Mouse (Mus musculus): ENCODE results near the gene Foxg1. TPM values are rescaled to one million over a fixed set of nuclear protein-coding genes. Genes with fewer than 3 reads are reported as not detected.

Foxg1 gene
- polyA plus RNA-seq, 1 experiment from 2014 or later: not detected

Other genes with a start within 250 kb of the Foxg1 start
- gene Gm43517, start 2.5 kb downstream of the Foxg1 start, polyA plus RNA-seq (2015; fragmentation: Nextera tagmentation; extraction: Ambion mirVana): not detected in 2 replicates